Mouse (Mus musculus) ES-E14 (cell line): ENCODE measurements around the gene Phldb1. TPM values are rescaled to one million over a fixed set of nuclear protein-coding genes. Genes with fewer than 3 reads are reported as not detected.

Source experiments
- DNase-seq: peaks from one replicate; pipeline ENCODE4 v3.0.0-alpha.2; 2013; ENCODE audit warnings: low read depth, low spot score
- H3K27ac ChIP-seq: 2 replicates; pipeline ENCODE4 v1.5.1; 2012; ENCODE audit warnings: low read depth, mild to moderate bottlenecking, low read length, moderate library complexity, mixed read lengths; ENCODE audit not compliant: poor library complexity, insufficient read depth, severe bottlenecking
- H3K36me3 ChIP-seq: 2 replicates; pipeline ENCODE4 v1.6.1; 2012; ENCODE audit warnings: mild to moderate bottlenecking, low read length, moderate library complexity, mixed read lengths; ENCODE audit not compliant: control insufficient read depth, poor library complexity, insufficient read depth, severe bottlenecking
- H3K4me1 ChIP-seq, 2 experiments: fragments of 150-350 bp in 1 of 2; sonication (generic) in 1 of 2; 2 replicates each; pipeline ENCODE4 v1.6.1; 2012; ENCODE audit warnings: low read length in 2 of 2, mild to moderate bottlenecking in 1 of 2, mixed read lengths in 1 of 2; ENCODE audit not compliant: control insufficient read depth in 2 of 2, insufficient read depth in 2 of 2, poor library complexity in 1 of 2
- H3K4me3 ChIP-seq, 2 experiments: fragments of 150-350 bp in 1 of 2; sonication (generic) in 1 of 2; 2 replicates each; pipeline ENCODE4 v1.5.1; 2012; ENCODE audit warnings: low read length in 2 of 2, low read depth in 1 of 2, mild to moderate bottlenecking in 1 of 2, mixed read lengths in 1 of 2; ENCODE audit not compliant: insufficient read depth in 1 of 2, poor library complexity in 1 of 2, severe bottlenecking in 1 of 2
- H3K9ac ChIP-seq: 2 replicates; pipeline ENCODE4 v1.6.1; 2012; ENCODE audit warnings: low read depth, mild to moderate bottlenecking, low read length, mixed read lengths; ENCODE audit not compliant: poor library complexity, insufficient read depth, severe bottlenecking
- H3K9me3 ChIP-seq: fragments of 150-350 bp; sonication (generic); 2 replicates; pipeline ENCODE4 v1.6.1; 2012; ENCODE audit warnings: low read depth, mild to moderate bottlenecking, low read length; ENCODE audit not compliant: control insufficient read depth, insufficient read depth
- CHD2 ChIP-seq: IDR thresholded peaks from 2 replicates; pipeline ENCODE4 v1.6.1; 2014; ENCODE audit warnings: mild to moderate bottlenecking, low read depth, low read length, inconsistent platforms
- HCFC1 ChIP-seq: IDR thresholded peaks from 2 replicates; pipeline ENCODE4 v1.6.1; 2012; ENCODE audit warnings: low read length, inconsistent platforms, borderline replicate concordance; ENCODE audit not compliant: insufficient read depth
- MAFK ChIP-seq: IDR thresholded peaks from 2 replicates; pipeline ENCODE4 v1.6.1; 2014; ENCODE audit warnings: mild to moderate bottlenecking, low read depth, low read length, inconsistent platforms; ENCODE audit not compliant: insufficient read depth
- ZC3H11A ChIP-seq: IDR thresholded peaks from 2 replicates; pipeline ENCODE4 v1.6.1; 2012; ENCODE audit warnings: low read depth, mild to moderate bottlenecking, inconsistent platforms, low read length, borderline replicate concordance
- ZNF384 ChIP-seq: IDR thresholded peaks from 2 replicates; pipeline ENCODE4 v1.6.1; 2012; ENCODE audit warnings: low read depth, low read length, inconsistent platforms
- in situ Hi-C, 2 experiments: fragments of 600-800 bp; cut with MboI; formaldehyde crosslinking; loops; one replicate each; pipeline ENCODE4 v1.15.1; 2025; ENCODE audit warnings: low sequenced_read_pairs in 2 of 2, inconsistent platforms in 1 of 2; ENCODE audit not compliant: unreplicated experiment in 2 of 2
- total RNA-seq: library from RNA; depleted of rRNA; stranded (reverse); fragments of 300-350 nt; gene quantifications from 2 replicates; pipeline ENCODE4 v1.2.3, GENCODE M21; 2012

Gene Phldb1
- total RNA-seq, 1 experiment, result 44.0 TPM

DNA sequence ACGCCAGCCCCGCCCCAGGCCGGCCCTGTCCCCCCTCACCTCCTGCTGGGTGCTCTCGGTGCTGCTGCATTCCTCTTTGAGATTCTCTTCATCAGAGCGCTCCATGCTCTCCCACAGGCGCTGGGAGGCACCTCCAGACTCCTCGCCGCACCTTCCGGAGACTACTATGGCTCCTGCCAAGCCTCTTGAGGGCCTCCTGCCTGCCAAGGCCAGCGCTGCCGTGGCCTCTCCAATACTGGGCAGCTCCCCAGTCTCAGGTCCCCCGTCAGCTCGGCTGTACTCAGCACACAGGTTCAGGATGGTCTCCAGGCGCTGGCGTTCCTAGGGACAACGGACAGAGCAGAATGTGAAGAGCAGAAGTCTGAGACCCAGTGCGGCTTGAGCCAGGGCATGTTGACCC, 23.4 kb downstream of the Phldb1 start:
- H3K4me1 ChIP-seq, result peaks cover 0 to 12% of the 10 kb centered on the region in 2 experiments; a peak in 1 of 4 replicates
- no peak overlapping the region for H3K4me3 ChIP-seq
- H3K9ac ChIP-seq, result no peak overlapping the region
- H3K27ac ChIP-seq, result no peak overlapping the region
- H3K36me3 ChIP-seq, result no peaks in the 10 kb centered on the region; the same call in 1 of the 2 replicates
- no peaks in the 10 kb centered on the region for H3K9me3 ChIP-seq
- no peak for DNase-seq
- in situ Hi-C loops, result no loop called here
- TF ChIP-seq MAFK, result no peak
- no peak for TF ChIP-seq CHD2
- TF ChIP-seq HCFC1, result no peak
- TF ChIP-seq ZC3H11A, result no peak
- TF ChIP-seq ZNF384, result no peak

DNA sequence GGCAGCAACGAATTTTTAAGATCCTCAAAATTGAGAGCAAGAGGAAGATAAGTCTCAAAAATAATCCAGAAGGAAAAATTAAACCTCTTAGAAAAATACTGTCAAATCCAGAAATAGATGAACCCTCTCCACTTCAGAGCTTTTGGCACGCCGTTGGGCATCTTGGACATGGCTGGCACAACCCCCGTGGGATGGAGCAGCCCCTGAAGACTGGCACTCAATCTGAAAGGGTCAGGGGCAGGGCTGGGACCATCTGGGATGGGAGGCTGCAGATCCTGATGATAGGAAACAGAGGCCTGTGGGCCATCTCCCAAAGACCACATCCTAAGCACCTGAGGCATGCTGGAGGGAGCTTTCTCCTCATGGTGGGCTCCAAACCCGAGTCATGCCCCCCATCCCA, 24.8 kb downstream of the Phldb1 start:
- Histone ChIP-seq H3K9ac (no peak overlapping the region), H3K4me1 (peaks cover 0 to 12% of the 10 kb centered on the region in 2 experiments; a peak in 1 of 4 replicates), H3K36me3 (no peaks in the 10 kb centered on the region; the same call in 1 of the 2 replicates), H3K27ac (no peak overlapping the region), H3K9me3 (no peaks in the 10 kb centered on the region), H3K4me3 (no peak overlapping the region)
- DNase-seq, result no peak
- in situ Hi-C loops, result no loop called here
- TF ChIP-seq CHD2 (no peak), HCFC1 (no peak), MAFK (no peak), ZC3H11A (no peak), ZNF384 (no peak)

DNA sequence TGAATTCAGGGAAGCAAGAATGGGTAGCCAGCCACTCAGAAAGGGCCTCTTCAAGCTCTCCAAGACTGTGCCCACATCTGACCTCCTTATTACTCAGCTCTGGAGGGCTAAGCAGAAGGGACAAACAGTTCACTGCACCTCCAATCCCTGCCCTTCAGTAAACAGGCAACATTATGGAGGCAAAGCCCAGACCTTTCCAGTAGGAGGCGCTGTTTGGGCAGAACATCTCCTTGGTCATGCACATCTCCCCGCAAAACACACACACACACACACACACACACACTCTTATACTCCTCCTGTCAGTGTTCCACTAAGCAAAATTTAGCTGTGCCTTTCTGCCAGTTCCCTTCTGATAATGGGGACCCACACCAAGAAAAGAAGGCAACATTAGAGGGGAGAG, 25.4 kb downstream of the Phldb1 start:
- Histone ChIP-seq H3K9me3 (no peaks in the 10 kb centered on the region), H3K36me3 (no peaks in the 10 kb centered on the region; the same call in 1 of the 2 replicates), H3K4me3 (no peak overlapping the region), H3K27ac (no peak overlapping the region), H3K9ac (no peak overlapping the region), H3K4me1 (peaks cover 0 to 12% of the 10 kb centered on the region in 2 experiments; a peak in 1 of 4 replicates)
- DNase-seq, result no peak
- in situ Hi-C loops, result no loop called here
- TF ChIP-seq CHD2 (no peak), ZC3H11A (no peak), HCFC1 (no peak), ZNF384 (no peak), MAFK (no peak)

- DNase-seq, result no peak
- in situ Hi-C loops, result no loop called here
Observed at GRCm38 (mm10) chr9:44708925-44709324, 26.1 kb downstream of the Phldb1 start.

GRCm38 (mm10) chr9:44708429-44708765, 26.6 kb downstream of the Phldb1 start:
- H3K9ac ChIP-seq, result peak overlapping the region; percentile 55
- in situ Hi-C loops, result no loop called here
- H3K9me3 ChIP-seq, result no peaks in the 10 kb centered on the region
- peak overlapping the region; percentile 63 to 65 for H3K4me3 ChIP-seq
- H3K4me1 ChIP-seq, result peaks cover 0 to 12% of the 10 kb centered on the region in 2 experiments; a peak in 1 of 4 replicates
- TF ChIP-seq ZC3H11A, result no peak
- no peak for TF ChIP-seq HCFC1
- TF ChIP-seq CHD2, result no peak
- no peak for TF ChIP-seq MAFK
- no peak for TF ChIP-seq ZNF384
- H3K36me3 ChIP-seq, result no peaks in the 10 kb centered on the region; the same call in 1 of the 2 replicates
- no peak overlapping the region for H3K27ac ChIP-seq
- no peak for DNase-seq

More at GRCm38 (mm10) chr9:44708925-44709324, 26.1 kb downstream of the Phldb1 start:
- no peaks in the 10 kb centered on the region for H3K9me3 ChIP-seq
- no peaks in the 10 kb centered on the region; the same call in 1 of the 2 replicates for H3K36me3 ChIP-seq
- H3K27ac ChIP-seq, result no peak overlapping the region
- H3K9ac ChIP-seq, result no peak overlapping the region
- peak overlapping the region; percentile 63 to 65; a peak in 3 of 4 replicates for H3K4me3 ChIP-seq
- H3K4me1 ChIP-seq, result peaks cover 0 to 12% of the 10 kb centered on the region in 2 experiments; a peak in 1 of 4 replicates
- TF ChIP-seq ZNF384 (no peak), ZC3H11A (no peak), MAFK (no peak), HCFC1 (no peak), CHD2 (no peak)
